8 mouse cellular contexts compared by ENCODE assay signal in genomic region chr8:121905864-121906263, GRCm38 (mm10). TPM values are rescaled to one million over a fixed set of nuclear protein-coding genes. Genes with fewer than 3 reads are reported as not detected.
DNase-seq lines count a peak whose midpoint lies in the region; ATAC-seq and TF ChIP-seq lines count a peak whose summit lies in the region.

No protein-coding gene starts in this region.

- H3K36me3 ChIP-seq in heart, postnatal 0 days (replicated peaks; ENCODE audit: control insufficient read depth, insufficient read depth, low read length) = no peaks in the 10 kb centered on the region
- no peaks in the 10 kb centered on the region for H3K36me3 ChIP-seq in heart, adult 2 months (ENCODE audit: control insufficient read depth, insufficient read depth, low read length)
- H3K36me3 ChIP-seq in hindbrain, embryonic 15.5 days = no peaks in the 10 kb centered on the region
- no peaks in the 10 kb centered on the region for H3K36me3 ChIP-seq in midbrain, embryonic 14.5 days (ENCODE audit: control insufficient read depth, insufficient read depth, low read length)

- H3K9me3 ChIP-seq in heart, postnatal 0 days (replicated peaks; ENCODE audit: control insufficient read depth, low read length) = no peaks in the 10 kb centered on the region
- no peaks in the 10 kb centered on the region for H3K9me3 ChIP-seq in hindbrain, embryonic 15.5 days
- no peaks in the 10 kb centered on the region for H3K9me3 ChIP-seq in midbrain, embryonic 14.5 days (ENCODE audit: control insufficient read depth, low read length)

- H3K4me2 ChIP-seq in heart, postnatal 0 days (ENCODE audit: low read depth, low read length) = peak overlapping the region; percentile 99
- H3K4me2 ChIP-seq in hindbrain, embryonic 15.5 days = peak overlapping the region; percentile 99
- peak overlapping the region; percentile 99 for H3K4me2 ChIP-seq in midbrain, embryonic 14.5 days (ENCODE audit: low read length)

- H3K4me3 ChIP-seq in heart, postnatal 0 days (ENCODE audit: low read depth, low read length) = peak overlapping the region; percentile 72
- no peak overlapping the region for H3K4me3 ChIP-seq in heart, adult 2 months
- peak overlapping the region; percentile 9; the same call in 1 of the 2 replicates for H3K4me3 ChIP-seq in brown adipose tissue, adult 24 weeks (ENCODE audit: insufficient read depth, low read depth, low read length)
- peak overlapping the region; percentile 75 for H3K4me3 ChIP-seq in hindbrain, embryonic 15.5 days
- peak overlapping the region; percentile 63 for H3K4me3 ChIP-seq in midbrain, embryonic 14.5 days (replicated peaks; ENCODE audit: low read depth, low read length)

- H3K79me2 ChIP-seq in heart, adult 2 months (replicated peaks; ENCODE audit: control insufficient read depth, insufficient read depth, low read length) = no peaks in the 10 kb centered on the region

- H3K9ac ChIP-seq in heart, postnatal 0 days (replicated peaks; ENCODE audit: low read depth, low read length) = 0 out of 2 replicates have a peak overlapping the region, but pooled peaks have one; percentile 64
- no peak overlapping the region for H3K9ac ChIP-seq in heart, adult 2 months (ENCODE audit: low read depth, low read length)
- H3K9ac ChIP-seq in hindbrain, embryonic 15.5 days = peak overlapping the region; percentile 74
- H3K9ac ChIP-seq in midbrain, embryonic 14.5 days (replicated peaks; ENCODE audit: low read length) = peak overlapping the region; percentile 69; the same call in 1 of the 2 replicates

- H3K27ac ChIP-seq in heart, postnatal 0 days (ENCODE audit: low read depth) = no peak overlapping the region
- H3K27ac ChIP-seq in heart, adult 2 months = no peak overlapping the region
- no peak overlapping the region for H3K27ac ChIP-seq in brown adipose tissue, adult 24 weeks (replicated peaks; ENCODE audit: low read depth, low read length)
- no peak overlapping the region for H3K27ac ChIP-seq in hindbrain, embryonic 15.5 days (replicated peaks)
- no peak overlapping the region for H3K27ac ChIP-seq in midbrain, embryonic 14.5 days (replicated peaks; ENCODE audit: low read depth, low read length)

- TF ChIP-seq CTCF in heart, postnatal 0 days (IDR thresholded peaks at IDR 0.05; ENCODE audit: low read depth) = no peak
- TF ChIP-seq CTCF in heart, adult 2 months (IDR thresholded peaks at IDR 0.05) = no peak

- ATAC-seq in heart, postnatal 0 days (ENCODE audit: insufficient read depth, low read depth) = no peak
- no peak for ATAC-seq in hindbrain, embryonic 15.5 days (ENCODE audit: low FRiP score, low read depth)
- ATAC-seq in midbrain, embryonic 14.5 days (ENCODE audit: low FRiP score, low TSS enrichment) = no peak

- TF ChIP-seq EP300 in heart, postnatal 0 days (IDR thresholded peaks at IDR 0.05; ENCODE audit: low read depth) = no peak
- TF ChIP-seq EP300 in heart, adult 2 months (IDR thresholded peaks at IDR 0.05; ENCODE audit: insufficient read depth, low read depth, low read length) = no peak

- no peaks in the 10 kb centered on the region for H3K27me3 ChIP-seq in heart, postnatal 0 days (ENCODE audit: control insufficient read depth, insufficient read depth, low read length)
- H3K27me3 ChIP-seq in heart, adult 2 months (ENCODE audit: control insufficient read depth, insufficient read depth, low read length) = no peaks in the 10 kb centered on the region
- no peaks in the 10 kb centered on the region; the same call in 1 of the 2 replicates for H3K27me3 ChIP-seq in hindbrain, embryonic 15.5 days
- H3K27me3 ChIP-seq in midbrain, embryonic 14.5 days (ENCODE audit: control insufficient read depth, insufficient read depth, low read length) = 0 out of 2 replicates have a peak, but pooled peaks cover 4% of the 10 kb centered on the region

- 22% methylated on average over 5 of the region's 5 CpGs for WGBS in heart, postnatal 0 days
- WGBS in heart, adult 2 months = 42% methylated on average over 5 of the region's 5 CpGs
- 29% methylated on average over 5 of the region's 5 CpGs for WGBS in hindbrain, embryonic 15.5 days
- WGBS in midbrain, embryonic 14.5 days = 31% methylated on average over 5 of the region's 5 CpGs

- intact Hi-C loops in heart, adult 2 months (cut with DNase I) = no loop called here

- no peak for DNase-seq in heart, postnatal 0 days (ENCODE audit: low spot score)
- DNase-seq in heart, adult 2 months = no peak
- no peak for DNase-seq in midbrain, embryonic 14.5 days
- DNase-seq in layer of hippocampus, adult 18-20 months (ENCODE audit: low spot score in 2 of 2) = no peak
- DNase-seq in right cerebral cortex, postnatal 25 days = no peak
- DNase-seq in thymus, adult 18-20 months = no peak

- TF ChIP-seq POLR2A in heart, adult 2 months (IDR thresholded peaks at IDR 0.05; ENCODE audit: insufficient read depth, low read depth, low read length) = no peak

- peaks cover 37% of the 10 kb centered on the region for H3K4me1 ChIP-seq in heart, postnatal 0 days (ENCODE audit: control insufficient read depth, insufficient read depth)
- peaks cover 4% of the 10 kb centered on the region for H3K4me1 ChIP-seq in heart, adult 2 months (ENCODE audit: control insufficient read depth, insufficient read depth, low read length)
- peaks cover 2% of the 10 kb centered on the region; the same call in 1 of the 2 replicates for H3K4me1 ChIP-seq in brown adipose tissue, adult 24 weeks (ENCODE audit: control insufficient read depth, insufficient read depth, insufficient read length, low read length)
- peaks cover 49% of the 10 kb centered on the region for H3K4me1 ChIP-seq in hindbrain, embryonic 15.5 days (replicated peaks)
- peaks cover 19% of the 10 kb centered on the region for H3K4me1 ChIP-seq in midbrain, embryonic 14.5 days (ENCODE audit: control insufficient read depth, insufficient read depth, low read length)

RNA-seq across cellular contexts. Expression of gene Slc7a5, which starts 1.6 kb away (rescaled TPM):
- 24.7 and 27.1 TPM in 2 replicates for total RNA-seq in heart, postnatal 0 days (2014; rRNA removed; ENCODE audit: low replicate concordance)
- 5.8 and 7.1 TPM in 2 replicates for polyA plus RNA-seq in heart, postnatal 0 days (2015; fragmentation: Nextera tagmentation; extraction: Ambion mirVana)
- total RNA-seq in heart, adult 2 months (2021) = 1 to 10 TPM; 3.1 to 4.6 TPM
- polyA plus RNA-seq in heart, adult 2 months (2012; rRNA removed) = 5.0 and 5.2 TPM in 2 replicates
- 0.67 TPM in 1 of 2 replicates, not detected in the other for polyA plus RNA-seq in brown adipose tissue, adult 24 weeks (2012; ENCODE audit: insufficient read depth, insufficient read length, missing spikeins)
- polyA plus RNA-seq in hindbrain, embryonic 15.5 days (2015; fragmentation: Nextera tagmentation; extraction: Ambion mirVana) = 52.9 and 59.2 TPM in 2 replicates
- polyA plus RNA-seq in midbrain, embryonic 14.5 days (2014; fragmentation: Nextera tagmentation; extraction: Ambion mirVana) = 42.0 and 54.0 TPM in 2 replicates
- total RNA-seq in layer of hippocampus, adult 18-20 months (2021) = 10 to 100 TPM; 52.8 to 55.7 TPM

RNA-seq across cellular contexts. Expression of gene Car5a, which starts 38.8 kb away (rescaled TPM):
- total RNA-seq in heart, postnatal 0 days (2014; rRNA removed; ENCODE audit: low replicate concordance) = not detected in 2 replicates
- polyA plus RNA-seq in heart, postnatal 0 days (2015; fragmentation: Nextera tagmentation; extraction: Ambion mirVana) = not detected in 2 replicates
- not detected for total RNA-seq in heart, adult 2 months (2021)
- polyA plus RNA-seq in heart, adult 2 months (2012; rRNA removed) = not detected in 2 replicates
- polyA plus RNA-seq in brown adipose tissue, adult 24 weeks (2012; ENCODE audit: insufficient read depth, insufficient read length, missing spikeins) = not detected in 2 replicates
- polyA plus RNA-seq in hindbrain, embryonic 15.5 days (2015; fragmentation: Nextera tagmentation; extraction: Ambion mirVana) = 0.36 and 0.63 TPM in 2 replicates
- polyA plus RNA-seq in midbrain, embryonic 14.5 days (2014; fragmentation: Nextera tagmentation; extraction: Ambion mirVana) = not detected in 2 replicates
- under 1 TPM; 0.25 to 0.54 TPM for total RNA-seq in layer of hippocampus, adult 18-20 months (2021)

RNA-seq across cellular contexts. Expression of gene Banp, which starts 43.7 kb away (rescaled TPM):
- 23.0 and 27.9 TPM in 2 replicates for total RNA-seq in heart, postnatal 0 days (2014; rRNA removed; ENCODE audit: low replicate concordance)
- 10.6 and 17.9 TPM in 2 replicates for polyA plus RNA-seq in heart, postnatal 0 days (2015; fragmentation: Nextera tagmentation; extraction: Ambion mirVana)
- 10 to 100 TPM; 13.1 to 26.9 TPM for total RNA-seq in heart, adult 2 months (2021)
- polyA plus RNA-seq in heart, adult 2 months (2012; rRNA removed) = 17.9 and 32.1 TPM in 2 replicates
- polyA plus RNA-seq in brown adipose tissue, adult 24 weeks (2012; ENCODE audit: insufficient read depth, insufficient read length, missing spikeins) = 2.6 and 11.8 TPM in 2 replicates
- polyA plus RNA-seq in hindbrain, embryonic 15.5 days (2015; fragmentation: Nextera tagmentation; extraction: Ambion mirVana) = 53.9 and 59.1 TPM in 2 replicates
- 47.7 and 48.7 TPM in 2 replicates for polyA plus RNA-seq in midbrain, embryonic 14.5 days (2014; fragmentation: Nextera tagmentation; extraction: Ambion mirVana)
- 10 to 100 TPM; 49.9 to 58.2 TPM for total RNA-seq in layer of hippocampus, adult 18-20 months (2021)
